Mouse (Mus musculus) forebrain, embryonic 11.5 days (tissue): ENCODE data around the gene Vcl. TPM values are rescaled to one million over a fixed set of nuclear protein-coding genes. Genes with fewer than 3 reads are reported as not detected.

Experiments
- ATAC-seq: fragments of 200-750 bp; cut with Nextera tagmentation; replicated peaks from 2 replicates; pipeline ENCODE4 v1.8.0; 2017; ENCODE audit warnings: moderate TSS enrichment; ENCODE audit not compliant: low FRiP score
- DNase-seq: peaks from one replicate; pipeline ENCODE4 v3.0.0-alpha.2; 2017; ENCODE audit warnings: low spot score
- H3K27ac ChIP-seq: fragments of 300-500 bp; sonication (generic); 2 replicates; pipeline ENCODE4 v1.5.1; 2014; ENCODE audit warnings: low read depth, low read length
- H3K27me3 ChIP-seq: fragments of 300-500 bp; sonication (generic); 2 replicates; pipeline ENCODE4 v1.6.1; 2014; ENCODE audit warnings: mild to moderate bottlenecking, low read length, mixed read lengths; ENCODE audit not compliant: control insufficient read depth, insufficient read depth
- H3K36me3 ChIP-seq: fragments of 300-500 bp; sonication (generic); 2 replicates; pipeline ENCODE4 v1.6.1; 2014; ENCODE audit warnings: mild to moderate bottlenecking, low read length, moderate library complexity, mixed read lengths; ENCODE audit not compliant: control insufficient read depth, insufficient read depth
- H3K4me1 ChIP-seq: fragments of 300-500 bp; sonication (generic); replicated peaks from 2 replicates; pipeline ENCODE4 v1.6.1; 2014; ENCODE audit warnings: low read length, mixed read lengths; ENCODE audit not compliant: control insufficient read depth, insufficient read depth
- H3K4me2 ChIP-seq: fragments of 300-500 bp; sonication (generic); 2 replicates; pipeline ENCODE4 v1.6.1; 2014; ENCODE audit warnings: low read depth, mild to moderate bottlenecking, low read length, moderate library complexity, mixed read lengths; ENCODE audit not compliant: severe bottlenecking
- H3K4me3 ChIP-seq: fragments of 300-500 bp; sonication (generic); 2 replicates; pipeline ENCODE4 v1.5.1; 2014; ENCODE audit warnings: low read depth, low read length
- H3K9ac ChIP-seq: fragments of 300-500 bp; sonication (generic); 2 replicates; pipeline ENCODE4 v1.6.1; 2014; ENCODE audit warnings: low read length
- H3K9me3 ChIP-seq: fragments of 300-500 bp; sonication (generic); 2 replicates; pipeline ENCODE4 v1.6.1; 2016; ENCODE audit warnings: low read length, mixed read lengths; ENCODE audit not compliant: control insufficient read depth
- WGBS: fragments of 180-500 bp; shearing (Covaris S2); extraction: QIAGEN DNeasy Blood & Tissue Kit; methylation state at CpG from one replicate; pipeline ENCODE4 v1.1.7; 2014; 5-methylcytosine and 5-hydroxymethylcytosine counted together
- polyA plus RNA-seq: library from polyadenylated mRNA; unstranded; fragments of >200 nt; fragmentation: Nextera tagmentation; extraction: Ambion mirVana; gene quantifications from 2 replicates; pipeline ENCODE4 v1.2.1, GENCODE M21; 2014

The Vcl gene
- polyA plus RNA-seq, 1 experiment from 2014 or later = 30.2 TPM

GRCm38 (mm10) chr14:21075751-21076500 lies 146.7 kb downstream of the Vcl start:
- peak; percentile 99 for ATAC-seq
- Histone ChIP-seq H3K4me3 (peak overlapping the region; percentile 51), H3K9ac (peak overlapping the region; percentile 72), H3K4me2 (peak overlapping the region; percentile 52), H3K9me3 (no peaks in the 10 kb centered on the region), H3K36me3 (no peaks in the 10 kb centered on the region), H3K27me3 (no peaks in the 10 kb centered on the region), H3K4me1 (no peaks in the 10 kb centered on the region), H3K27ac (peak overlapping the region; percentile 18; the same call in 1 of the 2 replicates)
- DNase-seq = peak; percentile 94
- under 1% methylated on average over 57 of the region's 59 CpGs for WGBS

- WGBS = 49% methylated on average over 7 of the region's 7 CpGs
- DNase-seq = no peak
- no peaks in the 10 kb centered on the region for H3K9me3 ChIP-seq
- H3K4me2 ChIP-seq = peak overlapping the region; percentile 52
- 0 out of 2 replicates have a peak, but pooled peaks have one; percentile 18 for ATAC-seq
- no peaks in the 10 kb centered on the region for H3K36me3 ChIP-seq
- no peak overlapping the region for H3K27ac ChIP-seq
- H3K27me3 ChIP-seq = no peaks in the 10 kb centered on the region
- H3K4me3 ChIP-seq = peak overlapping the region; percentile 51
- H3K4me1 ChIP-seq = no peaks in the 10 kb centered on the region
- H3K9ac ChIP-seq = peak overlapping the region; percentile 72
Observed at GRCm38 (mm10) chr14:21076501-21077194, 147.4 kb downstream of the Vcl start.

DNA sequence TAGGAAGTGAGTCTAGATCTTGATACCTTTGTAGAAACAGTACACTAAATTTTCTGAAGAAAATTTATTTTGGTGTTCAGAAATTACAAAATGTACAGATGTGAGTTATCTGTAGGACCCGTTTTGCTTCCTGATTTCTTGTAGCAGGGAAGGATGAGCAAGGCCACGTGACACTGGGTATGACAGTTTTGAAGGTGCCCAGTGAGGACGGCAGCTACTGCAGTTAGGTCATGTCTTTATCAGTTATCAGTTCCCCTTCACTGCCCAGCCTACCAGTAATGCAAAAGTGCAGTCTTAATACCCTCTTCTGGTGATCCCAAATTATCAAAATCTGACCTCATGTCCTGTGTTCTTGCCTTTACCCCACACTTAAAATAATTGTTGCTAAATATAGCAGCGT lies 148.7 kb downstream of the Vcl start:
- no peaks in the 10 kb centered on the region for H3K27me3 ChIP-seq
- no peaks in the 10 kb centered on the region for H3K36me3 ChIP-seq
- no peaks in the 10 kb centered on the region for H3K4me1 ChIP-seq
- H3K27ac ChIP-seq = no peak overlapping the region
- H3K4me2 ChIP-seq = no peak overlapping the region
- DNase-seq = no peak
- no peak overlapping the region for H3K9ac ChIP-seq
- 90% methylated on average over 4 of the region's 4 CpGs for WGBS
- ATAC-seq = no peak
- no peak overlapping the region for H3K4me3 ChIP-seq
- no peaks in the 10 kb centered on the region for H3K9me3 ChIP-seq

- H3K4me1 ChIP-seq = no peaks in the 10 kb centered on the region
- H3K36me3 ChIP-seq = no peaks in the 10 kb centered on the region
- no peak for DNase-seq
- H3K4me2 ChIP-seq = no peak overlapping the region
- no peak overlapping the region for H3K27ac ChIP-seq
- no peak overlapping the region for H3K9ac ChIP-seq
- no peak overlapping the region for H3K4me3 ChIP-seq
- ATAC-seq = no peak
- no peaks in the 10 kb centered on the region for H3K27me3 ChIP-seq
- no peaks in the 10 kb centered on the region for H3K9me3 ChIP-seq
Observed at GRCm38 (mm10) chr14:21078511-21078910, 149.3 kb downstream of the Vcl start.

DNA sequence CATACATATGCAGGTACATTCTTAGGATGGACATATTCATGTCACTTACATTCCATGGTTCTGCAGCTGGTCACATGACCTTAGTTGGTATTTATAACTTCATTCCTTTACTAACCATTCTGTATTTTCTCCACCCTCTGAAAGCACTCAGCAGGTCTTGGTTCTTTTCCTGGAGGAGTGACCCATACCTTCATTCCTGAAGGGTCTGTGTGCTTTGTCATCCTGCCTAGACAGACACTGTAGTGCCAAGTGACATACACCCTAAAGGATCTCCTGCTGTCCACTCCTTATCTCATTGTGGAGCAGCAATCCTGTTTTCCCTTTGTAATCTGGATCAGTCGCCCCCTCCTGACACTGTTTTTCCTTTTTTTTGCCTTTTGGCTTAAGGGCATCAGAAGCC lies 153.6 kb downstream of the Vcl start:
- H3K4me3 ChIP-seq = no peak overlapping the region
- ATAC-seq (no peak), DNase-seq (no peak)
- WGBS = 62% methylated on average over 1 of the region's 1 CpGs
- H3K4me1 ChIP-seq = no peaks in the 10 kb centered on the region; the same call in 1 of the 2 replicates
- no peaks in the 10 kb centered on the region for H3K36me3 ChIP-seq
- H3K27me3 ChIP-seq = no peaks in the 10 kb centered on the region
- H3K27ac ChIP-seq = no peak overlapping the region
- no peak overlapping the region for H3K4me2 ChIP-seq
- H3K9ac ChIP-seq = no peak overlapping the region
- no peaks in the 10 kb centered on the region for H3K9me3 ChIP-seq

Other genes starting within 250 kb of the Vcl start
- 19.3 and 20.1 TPM in 2 replicates for gene Fut11, start 234.4 kb upstream of the Vcl start, polyA plus RNA-seq
- gene Chchd1, start 226.4 kb upstream of the Vcl start, polyA plus RNA-seq = 236 and 256 TPM in 2 replicates
- gene Zswim8, start 221.8 kb upstream of the Vcl start, polyA plus RNA-seq = 31.7 and 37.3 TPM in 2 replicates
- 25.7 and 32.5 TPM in 2 replicates for gene Ndst2, start 194.8 kb upstream of the Vcl start, polyA plus RNA-seq
- 46.8 and 52.0 TPM in 2 replicates for gene Camk2g, start 135.3 kb upstream of the Vcl start, polyA plus RNA-seq
- 0.25 and 0.31 TPM in 2 replicates for gene Plau, start 92.7 kb upstream of the Vcl start, polyA plus RNA-seq
- gene Ap3m1, start 123.1 kb downstream of the Vcl start, polyA plus RNA-seq = 120 and 138 TPM in 2 replicates
- 138 and 140 TPM in 2 replicates for gene Adk, start 123.2 kb downstream of the Vcl start, polyA plus RNA-seq